Mouse (Mus musculus) activated CD4-positive, CD25-positive, alpha-beta regulatory T cell, adult 4 months (primary cell): ENCODE data around the gene Ranbp9. TPM values are rescaled to one million over a fixed set of nuclear protein-coding genes. Genes with fewer than 3 reads are reported as not detected.

ENCODE experiments used
- ATAC-seq: one replicate; pipeline ENCODE4 v1.8.0; 2017
- polyA plus RNA-seq, 2 experiments: library from polyadenylated mRNA; unstranded; fragments of 100-300 nt; shearing (Covaris generic); gene quantifications; one replicate each; pipeline ENCODE4 v1.2.1; 2017

The Ranbp9 gene
- polyA plus RNA-seq, 2 experiments from 2014 or later, result 28.5 to 32.8 TPM

DNA sequence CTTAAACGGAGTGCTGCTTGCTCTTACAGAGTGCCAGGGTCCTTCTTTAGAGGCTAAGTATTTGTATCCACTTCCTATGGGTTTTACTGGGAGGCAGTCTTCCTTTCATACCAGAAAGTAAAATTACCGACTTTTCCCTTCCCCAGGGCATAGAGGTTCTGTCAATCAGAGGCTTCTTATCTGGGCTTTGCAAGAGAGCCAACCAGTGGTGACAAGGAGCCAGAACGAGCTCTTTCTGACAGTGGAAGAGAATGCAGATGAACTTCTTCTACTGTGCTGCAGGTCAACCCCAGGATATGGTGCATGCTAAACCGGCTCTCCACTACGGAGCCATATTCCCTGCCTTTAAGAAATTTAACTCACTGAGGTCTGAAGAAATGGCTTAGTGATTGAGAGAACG, 120.5 kb downstream of the Ranbp9 start:
- no peak for ATAC-seq

DNA sequence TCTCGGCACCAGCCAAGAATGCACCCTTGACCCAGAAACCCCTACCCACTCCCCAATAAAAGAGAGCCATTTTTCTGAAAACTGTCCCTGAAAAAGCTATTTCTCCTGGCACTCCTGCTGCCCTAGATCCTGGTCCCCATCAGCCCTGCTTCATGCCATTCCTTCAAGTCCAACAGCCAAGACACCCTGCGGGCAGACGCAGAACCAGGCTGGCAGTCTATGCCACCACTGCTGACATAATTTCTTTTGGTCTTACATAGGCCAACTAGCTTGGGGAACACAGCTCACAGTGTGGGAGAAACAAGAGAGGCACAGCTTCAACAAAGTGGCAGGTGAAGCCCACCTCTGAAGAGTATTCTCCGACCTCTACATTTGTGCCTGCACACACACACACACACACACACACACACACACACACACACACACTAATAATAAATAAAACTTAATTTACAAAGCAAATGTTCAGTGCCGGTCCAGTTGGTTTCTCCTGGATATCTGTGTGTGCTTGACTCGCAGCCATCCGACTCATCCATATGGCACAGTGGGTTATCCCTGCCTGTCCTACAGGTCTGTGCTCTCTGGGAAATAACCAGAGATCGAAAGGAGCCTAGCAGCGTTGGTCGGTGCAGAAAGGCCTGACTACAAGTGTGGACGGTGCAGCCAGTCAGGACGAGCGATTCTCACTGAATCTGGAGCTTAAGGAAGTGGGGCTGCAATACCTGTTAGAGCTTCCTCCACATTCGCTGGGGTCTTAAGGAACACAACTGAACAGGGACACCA, 124.5 kb downstream of the Ranbp9 start:
- ATAC-seq, result no peak

DNA sequence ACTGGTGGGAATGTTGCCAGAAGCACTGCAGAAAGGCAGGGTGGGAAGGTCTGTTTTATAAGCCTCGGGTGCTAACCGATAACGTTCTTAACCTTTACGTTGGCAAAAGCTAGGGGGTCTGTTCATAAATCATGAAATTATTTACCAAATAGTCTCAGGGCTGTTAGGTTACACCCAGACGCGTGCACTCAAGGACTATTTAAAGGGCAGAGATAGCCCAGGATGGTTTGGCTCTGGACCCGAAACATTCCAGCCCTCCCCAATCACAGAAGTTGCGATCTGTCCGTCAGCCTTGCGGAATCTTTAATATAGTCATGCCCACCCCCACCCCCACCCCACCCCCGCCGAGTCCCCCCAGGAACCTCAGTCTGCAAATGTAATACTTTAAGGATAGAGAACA, 126.7 kb downstream of the Ranbp9 start:
- no peak for ATAC-seq

DNA sequence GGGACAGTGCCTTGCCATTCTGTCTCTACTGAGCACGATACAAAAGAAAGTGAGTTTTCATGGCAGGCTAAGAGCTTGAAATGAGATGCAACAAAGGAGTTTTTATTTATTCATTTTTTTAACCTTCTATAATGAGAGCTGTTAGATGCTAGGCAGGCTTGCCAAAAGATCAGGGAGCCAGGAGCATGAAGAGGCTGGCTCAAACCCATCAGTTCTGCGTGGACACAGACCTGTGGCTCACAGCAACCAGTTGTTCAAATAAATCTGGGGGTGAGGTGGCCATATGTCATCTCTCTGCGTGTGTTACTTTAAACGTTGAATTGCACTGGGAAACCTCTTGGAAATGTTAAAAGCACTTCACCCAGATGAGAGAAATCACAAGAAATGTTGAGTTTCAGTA, 127.7 kb downstream of the Ranbp9 start:
- ATAC-seq, result no peak

Other genes with a start within 250 kb of the Ranbp9 start
- 1 to 10 TPM; 2.5 to 4.0 TPM for gene Gfod1, start 177.1 kb downstream of the Ranbp9 start, polyA plus RNA-seq
- gene Sirt5, start 115.8 kb downstream of the Ranbp9 start, polyA plus RNA-seq, result 10 to 100 TPM; 21.7 to 25.4 TPM
- gene Nol7, start 82.9 kb downstream of the Ranbp9 start, polyA plus RNA-seq, result 100 to 1,000 TPM; 146 to 156 TPM
- 10 to 100 TPM; 11.0 to 11.2 TPM for gene Mcur1, start 78.9 kb upstream of the Ranbp9 start, polyA plus RNA-seq
- gene Rnf182, start 134.4 kb upstream of the Ranbp9 start, polyA plus RNA-seq, result under 1 TPM in 1 of 2 experiments, not detected in 1; 0.86 TPM